Mouse (Mus musculus): ENCODE results near the gene Nr1h2.

The Nr1h2 gene

DNA sequence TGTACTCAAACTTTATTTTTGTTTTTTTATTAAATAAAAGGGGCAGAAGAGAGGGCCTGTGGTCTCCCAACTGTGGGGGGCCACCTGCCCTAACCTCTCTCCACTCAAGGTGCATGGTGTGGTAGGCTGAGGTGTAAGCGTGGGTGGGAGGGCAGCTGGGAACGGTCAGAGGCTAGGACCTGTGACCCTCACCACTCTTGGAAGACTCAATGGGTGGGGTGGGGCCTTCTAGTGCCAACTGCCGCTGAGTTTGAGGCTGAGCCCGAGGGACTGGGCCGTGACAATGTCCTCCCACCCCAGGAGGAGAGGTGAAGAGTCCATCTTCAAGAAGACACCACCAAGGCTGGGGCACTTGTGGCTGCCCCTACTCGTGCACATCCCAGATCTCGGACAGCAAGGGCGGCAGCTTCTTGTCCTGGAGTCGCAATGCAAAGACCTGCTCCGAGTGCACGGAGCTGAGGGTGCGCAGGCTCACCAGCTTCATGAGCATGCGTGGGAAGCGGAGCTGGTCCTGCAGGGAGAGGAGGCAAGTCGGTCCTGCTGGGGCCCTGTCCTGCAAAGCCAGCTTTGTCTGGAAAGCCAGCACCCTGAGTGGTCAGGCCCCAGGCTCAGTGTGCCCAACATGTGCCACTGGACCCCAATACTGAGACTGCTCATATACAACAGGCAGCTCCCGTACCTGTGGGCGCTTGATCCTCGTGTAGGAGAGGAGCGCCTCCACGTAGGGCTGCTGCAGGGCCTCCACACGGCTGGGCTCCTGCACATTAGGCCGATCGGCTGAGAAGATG, 3.9 kb downstream of the Nr1h2 start:
- DNase-seq (ENCODE audit: low spot score in 2 of 2): no peak

DNA sequence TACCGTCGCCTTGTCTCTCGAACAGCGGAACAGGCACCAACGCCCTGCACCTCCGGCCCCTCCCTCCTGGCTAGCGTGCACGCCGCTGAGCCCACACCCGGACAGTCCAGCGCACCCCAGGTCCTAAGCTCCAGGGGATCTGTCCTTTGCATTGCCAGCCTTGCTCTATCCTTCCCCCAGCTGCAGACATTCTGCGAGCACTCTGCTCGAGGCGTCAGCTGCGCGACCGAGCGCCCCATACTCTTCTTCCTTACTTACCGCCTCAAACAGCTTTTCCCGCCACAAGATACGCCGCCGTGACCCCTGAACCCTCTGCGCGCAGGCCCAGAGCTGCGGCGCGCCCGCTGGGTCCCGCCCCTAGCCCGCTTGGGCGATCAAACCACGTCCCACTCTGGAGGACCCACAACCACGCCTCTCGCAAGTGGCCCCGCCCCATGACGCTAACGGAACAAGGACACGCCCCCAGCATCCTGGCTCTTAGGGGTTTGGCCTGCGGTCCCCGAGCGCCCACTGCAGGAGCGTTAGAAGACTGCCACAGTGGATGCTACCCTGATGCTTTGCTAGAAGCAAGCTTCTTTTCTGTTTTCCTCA, 5.2 kb downstream of the Nr1h2 start, which contains the start of gene Pold1:
Gene Pold1 (minus strand): TSS at position 353 of the 591 bp plus-strand sequence.
- DNase-seq (ENCODE audit: low spot score in 2 of 2): peak; percentile 99 to 100

DNA sequence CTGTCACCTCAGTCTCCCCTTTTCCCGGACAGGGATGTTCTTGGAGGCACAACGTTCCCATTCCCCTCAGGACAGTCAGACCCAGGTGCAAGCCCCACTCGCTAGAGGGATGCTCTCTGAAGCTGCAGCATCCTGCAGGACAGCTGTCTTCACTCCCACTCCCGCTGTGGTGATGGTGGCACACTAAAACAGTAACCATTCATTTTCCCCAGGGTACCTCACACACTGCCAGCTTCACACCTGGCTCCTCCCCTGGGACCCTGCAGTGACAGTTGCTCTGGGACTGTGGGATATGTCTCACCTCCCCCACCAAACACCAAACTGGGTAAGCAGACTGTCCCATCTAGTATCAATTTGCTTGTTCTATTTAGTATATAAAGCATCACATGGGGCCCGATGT, 6.0 kb downstream of the Nr1h2 start:
- no peak for DNase-seq (ENCODE audit: low spot score in 2 of 2)

DNA sequence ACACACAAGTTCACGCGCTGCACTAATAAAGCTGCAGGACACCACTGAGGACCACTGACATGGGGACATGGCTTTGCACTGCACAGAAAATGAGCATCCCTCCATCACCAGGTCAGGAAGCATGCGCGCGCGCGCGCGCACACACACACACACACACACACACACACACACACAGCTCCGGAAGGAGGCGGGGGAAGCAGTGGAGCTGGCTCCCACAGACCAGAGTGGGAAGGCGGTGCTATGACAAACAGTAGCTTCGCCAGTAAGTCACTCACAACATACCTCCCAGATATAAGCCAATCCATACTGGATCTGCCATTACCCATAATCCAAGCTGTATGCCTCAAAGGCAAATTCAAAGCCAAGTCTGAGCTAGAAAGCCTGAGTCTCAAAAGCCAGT, 6.7 kb downstream of the Nr1h2 start:
- no peak for DNase-seq (ENCODE audit: low spot score in 2 of 2)

DNA sequence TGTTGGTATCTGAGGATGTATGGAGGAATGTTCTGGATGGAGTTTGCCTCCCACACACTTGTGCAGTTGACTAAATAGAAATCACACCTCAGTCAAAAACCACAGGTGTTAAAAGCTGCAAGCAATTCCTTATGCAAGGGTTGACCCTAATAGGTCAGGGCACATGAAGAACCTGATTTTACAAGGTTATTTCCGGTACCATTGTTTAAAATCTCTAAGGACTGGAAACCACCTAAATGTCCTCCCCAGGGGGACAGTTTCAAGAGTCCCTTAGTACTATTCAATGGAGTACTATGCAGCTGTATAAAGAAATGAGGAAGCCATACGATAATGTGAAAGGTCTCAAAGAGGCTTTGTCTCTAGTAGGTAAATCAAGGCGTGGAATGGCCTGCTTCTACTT, 7.5 kb downstream of the Nr1h2 start:
- DNase-seq (ENCODE audit: low spot score in 2 of 2): no peak

DNA sequence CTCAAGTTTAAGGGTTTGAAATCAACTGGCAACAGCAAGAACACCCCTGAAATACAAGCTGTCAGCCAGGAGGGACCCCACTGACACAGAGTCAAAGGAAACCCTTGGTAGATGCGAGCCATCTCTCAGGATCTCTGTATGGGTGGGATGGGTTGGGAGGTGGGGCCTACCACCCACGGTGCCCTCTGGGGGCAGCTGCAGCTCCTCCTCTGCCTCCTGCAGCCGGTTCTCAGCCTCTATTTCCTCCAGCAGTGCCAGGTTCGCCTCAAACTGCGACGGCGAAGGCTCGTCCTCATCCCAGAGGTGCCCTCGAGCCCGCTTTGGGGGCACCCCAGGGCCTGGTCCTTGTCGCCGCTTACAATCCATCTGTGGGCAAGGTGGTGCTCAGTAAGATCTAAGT, 10.7 kb downstream of the Nr1h2 start:
- no peak for DNase-seq (ENCODE audit: low spot score in 2 of 2)

DNA sequence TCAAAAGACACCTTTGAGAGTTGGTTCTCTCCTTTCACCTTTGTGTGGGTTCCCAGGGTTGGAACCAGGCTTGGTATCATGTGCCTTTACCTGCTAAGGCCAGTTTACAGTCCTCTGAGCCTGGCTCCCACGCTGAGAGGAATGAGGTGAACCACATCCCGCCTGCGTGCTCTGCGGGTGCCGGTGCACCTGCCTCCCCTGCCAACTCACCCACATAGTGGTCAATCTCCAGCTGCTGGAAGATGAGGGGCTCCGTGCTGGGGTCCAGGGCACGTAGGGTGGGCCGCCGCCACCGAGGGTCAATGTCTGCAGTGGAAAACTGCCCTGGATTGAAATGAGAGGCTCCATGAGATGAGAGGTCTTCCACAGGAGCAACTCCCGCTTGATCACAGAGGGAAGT, 11.2 kb downstream of the Nr1h2 start:
- DNase-seq (ENCODE audit: low spot score in 2 of 2): no peak

DNA sequence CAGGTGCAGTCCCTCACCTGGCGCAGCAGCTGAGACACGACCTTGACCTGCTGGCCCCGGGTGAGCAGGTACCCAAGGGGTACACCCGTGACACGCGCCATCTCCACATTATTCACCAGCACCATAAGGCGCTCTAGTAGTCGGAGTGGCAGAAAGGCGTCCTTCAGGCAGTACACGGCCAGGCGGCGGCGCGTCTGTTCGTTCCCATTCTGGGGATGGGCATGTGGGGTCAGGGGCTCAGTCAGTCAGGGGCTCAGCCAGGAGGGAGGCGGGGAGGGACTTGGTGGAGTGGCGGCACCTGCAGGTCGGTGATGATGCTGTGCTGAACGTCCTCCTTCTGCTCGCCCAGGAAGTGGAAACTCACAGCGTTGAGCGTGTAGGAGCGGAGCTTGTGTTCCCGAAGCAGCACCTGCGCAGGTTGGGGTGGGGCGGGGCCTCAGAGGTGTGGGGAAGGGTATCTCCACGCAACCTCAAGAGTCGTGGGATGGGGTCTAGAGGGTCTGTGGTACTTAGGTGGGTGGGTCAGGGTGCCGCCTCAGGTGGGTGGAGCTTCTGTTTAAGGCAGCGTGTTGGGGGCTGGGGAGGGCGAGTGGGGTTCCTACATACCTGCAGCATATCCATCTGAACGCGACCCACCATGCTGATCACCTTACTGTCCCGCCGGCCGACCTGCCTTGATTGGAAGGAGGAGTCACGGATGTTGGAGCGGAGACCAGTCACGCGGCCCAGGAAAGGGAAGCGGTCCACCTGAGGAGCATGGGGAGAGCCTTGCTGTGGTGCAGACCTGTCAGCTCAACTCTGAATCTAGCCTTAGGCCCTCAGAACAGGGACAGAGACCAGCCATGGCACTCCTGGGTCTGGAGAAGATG, 14.8 kb downstream of the Nr1h2 start:
- no peak for DNase-seq (ENCODE audit: low spot score in 2 of 2)

DNA sequence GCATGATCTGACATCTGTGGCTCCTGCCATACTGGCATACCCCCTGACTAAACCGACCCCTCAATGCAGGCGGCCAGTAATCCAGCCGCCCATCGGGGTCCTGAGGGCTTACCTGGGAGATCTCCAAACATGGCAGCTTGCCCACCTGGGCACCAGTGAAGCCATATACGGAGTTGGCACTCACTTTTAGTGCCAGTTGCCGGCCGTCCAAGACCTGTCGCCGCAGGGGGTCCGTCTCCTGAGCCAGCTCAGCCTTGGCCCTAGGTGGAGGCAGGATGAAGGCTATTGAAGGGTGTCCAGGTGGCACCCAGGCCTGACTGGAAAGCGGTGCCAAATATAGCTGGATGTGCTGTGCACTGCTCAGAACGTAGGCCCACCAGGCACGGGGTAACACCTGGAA, 16.3 kb downstream of the Nr1h2 start:
- no peak for DNase-seq (ENCODE audit: low spot score in 2 of 2)

DNA sequence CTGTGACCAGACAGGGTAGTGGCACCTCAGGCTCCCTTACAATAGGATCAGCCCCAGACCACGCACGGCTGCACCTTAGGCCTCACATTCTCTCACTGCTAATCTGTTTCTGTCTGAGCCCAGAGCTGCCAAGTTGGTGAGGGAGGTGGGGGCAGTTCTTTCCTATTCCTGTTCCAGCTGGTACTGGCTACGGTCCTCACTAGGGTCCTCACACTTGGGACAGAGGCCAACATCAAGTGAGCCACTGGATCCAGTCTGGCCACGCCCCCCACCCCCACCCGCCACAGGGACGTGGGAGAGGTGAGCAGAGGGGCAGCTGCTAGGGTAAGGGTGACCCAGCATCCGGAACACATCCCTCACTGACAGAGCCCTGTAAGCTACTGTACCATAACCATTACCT, 16.7 kb downstream of the Nr1h2 start:
- no peak for DNase-seq (ENCODE audit: low spot score in 2 of 2)

DNA sequence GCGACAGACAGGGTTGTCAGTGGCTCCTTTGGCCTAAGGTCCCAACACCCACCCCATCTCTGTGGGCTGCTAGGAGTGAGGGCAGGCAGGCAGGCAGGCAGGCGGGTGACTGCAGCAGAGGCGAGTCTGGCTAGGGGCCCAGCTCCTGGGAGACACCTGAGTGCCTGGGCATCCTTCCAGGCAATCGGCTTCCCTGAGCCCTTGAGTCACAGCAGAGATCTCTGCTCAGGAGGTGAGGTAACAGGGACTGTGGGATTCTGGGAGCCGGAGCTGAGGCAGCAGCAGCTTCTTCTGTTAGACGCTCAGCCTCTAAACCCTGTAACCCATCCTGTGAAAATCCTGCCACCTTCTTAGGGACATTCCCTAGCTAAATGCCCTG, 17.2 kb downstream of the Nr1h2 start:
- DNase-seq (ENCODE audit: low spot score in 2 of 2): no peak

DNA sequence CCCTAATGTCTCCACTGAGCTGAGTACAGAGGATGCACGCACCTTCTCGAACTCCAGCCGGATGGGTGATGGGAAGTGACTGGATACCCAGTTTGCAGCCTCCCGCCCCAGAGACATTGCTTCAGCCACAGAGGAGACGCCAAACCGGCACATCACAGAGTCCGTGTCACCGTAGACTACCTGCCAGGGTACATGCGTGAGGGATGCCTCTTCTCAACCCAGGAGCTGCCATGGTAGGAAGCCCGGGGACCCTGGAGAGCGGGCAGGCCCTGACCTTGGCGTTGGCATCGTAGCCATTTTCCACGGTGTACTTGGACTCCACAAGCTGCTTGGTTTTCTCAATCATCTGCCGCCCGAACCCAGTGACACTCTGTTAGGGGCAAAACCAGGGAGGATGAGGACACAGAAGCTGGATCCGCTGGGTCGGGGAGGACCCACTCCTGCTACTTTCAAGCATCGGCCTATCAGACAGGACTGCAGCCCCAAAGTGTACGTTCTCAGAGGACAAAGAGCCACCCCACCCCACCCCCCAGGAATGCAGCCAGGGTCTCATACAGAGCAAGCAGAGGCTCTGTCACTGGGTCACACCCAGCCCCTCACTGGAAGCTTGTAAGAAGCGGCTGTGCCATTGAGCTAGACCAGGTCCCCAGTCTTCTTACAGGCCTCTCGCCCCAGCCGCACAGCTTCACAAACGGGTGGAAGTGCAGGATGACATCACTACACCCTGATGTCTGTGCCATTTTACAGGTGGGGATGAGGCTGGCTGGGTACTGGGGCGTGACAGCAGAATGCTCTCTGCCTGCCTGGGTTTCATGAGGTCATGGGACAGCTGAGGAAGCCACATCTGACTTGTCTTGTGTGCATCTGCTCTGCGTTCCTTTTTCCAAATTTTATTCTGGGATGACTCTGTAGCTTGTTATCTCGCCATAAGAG, 17.8 kb downstream of the Nr1h2 start:
- no peak for DNase-seq (ENCODE audit: low spot score in 2 of 2)

DNA sequence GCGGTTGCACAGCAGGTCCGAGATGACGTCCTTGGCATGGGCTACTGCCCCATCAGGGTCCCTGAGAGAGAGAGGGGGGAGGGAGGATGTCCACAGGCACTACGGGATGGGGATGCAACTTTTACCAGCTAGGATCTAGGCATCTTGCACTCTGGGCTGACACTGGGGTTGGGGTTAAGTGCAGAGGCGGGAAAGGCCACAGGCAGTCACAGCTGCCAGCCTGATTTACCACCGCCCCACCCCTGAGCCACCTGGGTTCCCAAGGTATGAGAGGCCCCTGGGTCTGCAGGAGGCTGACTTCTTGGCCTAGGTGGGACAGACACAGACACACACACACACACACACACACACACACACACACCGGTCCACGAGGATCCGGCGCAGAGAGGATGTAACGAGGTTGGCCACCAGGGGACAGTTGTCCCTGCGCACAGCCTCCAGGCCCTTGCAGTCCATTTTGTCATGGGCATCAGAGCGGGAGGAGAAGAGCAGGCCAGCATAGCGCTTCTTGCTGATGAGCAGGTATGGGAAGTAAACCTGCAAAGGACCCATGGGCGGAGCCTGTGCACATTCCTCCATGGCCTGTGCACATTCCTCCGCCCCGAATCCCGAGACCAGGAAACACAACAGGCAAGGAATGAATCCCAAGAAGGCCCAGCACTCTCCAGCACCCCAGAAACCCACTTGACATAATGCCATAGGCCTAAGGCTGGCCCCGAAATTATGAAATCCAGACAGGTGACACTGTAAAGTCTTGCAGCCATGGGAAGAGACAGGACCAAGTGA, 18.9 kb downstream of the Nr1h2 start:
- no peak for DNase-seq (ENCODE audit: low spot score in 2 of 2)

DNA sequence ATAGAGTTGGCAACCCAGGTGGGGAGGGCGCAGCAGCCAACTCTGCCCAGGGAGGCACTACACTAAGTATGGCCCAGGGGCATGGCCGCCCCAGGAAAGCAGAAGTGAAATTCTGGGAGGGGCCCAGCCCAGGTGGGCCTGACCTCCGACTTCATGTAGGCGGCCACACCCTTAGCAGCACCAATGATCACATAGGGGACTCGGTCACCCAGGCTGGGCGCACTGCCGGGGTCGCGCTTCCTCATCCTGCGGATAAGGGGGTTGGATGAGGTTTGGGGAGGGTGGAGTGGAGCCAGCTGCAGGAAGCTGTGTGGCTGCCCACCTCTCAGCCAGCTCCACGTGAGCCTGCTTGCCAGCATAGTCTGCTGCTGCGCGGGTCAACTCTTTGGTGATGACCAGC, 19.5 kb downstream of the Nr1h2 start:
- DNase-seq (ENCODE audit: low spot score in 2 of 2): no peak

DNA sequence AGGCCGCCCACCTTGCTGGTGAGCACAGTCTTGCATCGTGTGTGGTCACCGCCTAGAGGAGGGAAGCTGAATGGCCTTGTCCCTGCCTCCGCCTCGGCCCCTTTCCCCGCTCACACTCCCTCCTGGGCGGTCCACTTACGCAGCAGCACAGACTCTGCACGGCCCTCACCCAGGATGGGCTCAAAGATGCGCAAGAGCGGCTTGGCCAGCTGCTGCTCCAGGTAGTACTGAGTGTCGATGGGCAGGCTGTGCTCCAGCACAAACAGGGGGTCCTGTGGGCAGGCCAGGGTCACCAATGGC, 20.1 kb downstream of the Nr1h2 start:
- no peak for DNase-seq (ENCODE audit: low spot score in 2 of 2)

DNA sequence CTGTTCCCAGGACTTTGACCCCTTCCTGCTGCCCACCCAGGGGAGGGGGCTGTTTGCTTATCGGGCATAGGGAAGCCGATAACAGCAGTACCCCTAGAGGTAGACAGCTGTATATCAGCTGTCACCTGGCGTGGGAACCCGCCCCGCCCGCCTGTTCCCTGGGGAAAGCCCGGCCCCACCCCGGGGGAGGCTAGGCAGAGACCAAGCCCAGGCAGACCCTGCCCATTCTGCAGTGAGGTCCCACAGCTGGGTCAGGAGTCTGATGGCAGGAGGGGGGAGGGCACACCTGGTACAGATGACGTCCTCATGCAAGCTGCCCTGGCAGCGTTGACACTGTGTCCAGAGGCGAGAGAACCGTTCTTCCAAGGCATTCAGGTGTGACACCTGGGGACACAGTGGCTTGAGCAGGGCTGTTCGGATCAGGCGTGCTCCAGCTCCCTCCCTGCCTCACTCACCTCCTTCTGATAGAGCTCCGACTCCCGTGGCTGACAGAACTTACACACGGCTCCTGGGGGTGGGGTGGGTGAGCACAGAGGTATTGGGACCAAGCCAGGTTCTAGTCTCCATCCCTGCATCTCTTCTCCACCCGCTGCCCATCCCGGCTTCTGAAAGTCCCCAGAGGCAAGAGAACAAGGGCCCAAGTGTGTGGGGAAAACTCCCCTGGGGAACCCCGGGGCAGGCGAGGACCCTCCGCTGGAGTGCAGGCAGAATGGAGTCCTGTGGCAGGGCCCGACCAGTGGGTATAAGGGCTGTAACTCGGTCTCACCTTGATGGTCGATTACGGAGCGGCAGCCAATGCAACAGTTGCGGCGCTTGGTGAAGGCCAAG, 20.6 kb downstream of the Nr1h2 start:
- DNase-seq (ENCODE audit: low spot score in 2 of 2): no peak

DNA sequence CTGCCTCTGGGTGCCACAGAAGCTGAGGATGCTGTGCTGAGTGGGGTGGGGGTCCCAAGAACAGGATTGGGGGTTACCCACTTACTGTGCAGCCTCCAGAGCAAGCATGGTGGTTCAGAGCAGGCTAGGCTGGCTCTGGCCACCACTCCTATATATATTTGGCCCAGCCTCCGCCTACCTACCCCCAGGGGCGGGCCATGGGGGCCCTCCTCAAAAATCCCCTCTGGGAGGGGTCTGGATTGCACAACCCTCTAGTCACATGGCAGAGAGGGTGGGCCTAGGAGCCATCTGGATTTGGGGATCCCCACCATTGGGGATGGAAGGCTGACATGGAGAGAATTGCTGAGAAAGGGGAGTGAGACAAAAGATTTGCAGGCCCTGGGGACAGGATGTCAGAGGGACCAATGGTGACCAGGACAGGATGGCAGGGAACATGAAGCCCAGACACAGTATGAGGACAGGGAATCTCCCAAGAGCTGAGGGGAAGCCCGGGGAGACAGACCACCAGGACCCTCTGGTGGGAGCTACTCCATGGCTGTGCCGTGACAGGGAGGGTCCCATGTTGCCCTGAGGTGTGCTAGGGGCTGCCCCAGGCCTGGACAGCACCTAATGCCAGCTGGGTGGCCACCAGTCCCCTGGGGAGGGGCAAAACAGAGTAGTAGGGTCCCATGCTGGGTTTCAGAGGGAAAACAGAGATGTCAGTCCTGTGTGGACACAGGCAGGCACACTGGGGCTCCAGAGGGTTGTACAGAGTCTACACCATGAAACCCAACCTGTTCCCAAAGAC, 21.6 kb downstream of the Nr1h2 start, which contains the start of gene Spib:
Gene Spib (minus strand): TSS at position 126 of the 787 bp plus-strand sequence.
- DNase-seq (ENCODE audit: low spot score in 2 of 2): no peak

DNA sequence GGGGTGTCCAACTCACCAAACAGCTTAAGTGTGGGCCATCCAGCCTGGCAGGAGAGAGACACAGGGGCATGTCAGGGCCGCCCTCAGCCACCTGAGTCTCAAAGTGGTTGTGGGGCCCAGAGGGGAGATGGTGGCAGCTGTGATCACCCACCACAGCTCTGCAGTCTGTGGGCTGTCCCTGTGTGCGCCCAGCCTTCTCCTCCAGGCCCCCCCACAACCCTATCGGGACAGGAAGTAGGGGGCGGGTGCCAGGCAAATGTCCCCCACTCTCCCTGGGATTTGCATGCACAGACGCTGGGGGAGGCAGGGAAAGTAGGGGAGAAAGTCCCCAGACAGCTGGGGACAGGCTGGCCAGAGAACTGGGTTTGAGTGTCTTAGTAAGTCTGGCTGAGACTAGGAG, 22.5 kb downstream of the Nr1h2 start:
- no peak for DNase-seq (ENCODE audit: low spot score in 2 of 2)

DNA sequence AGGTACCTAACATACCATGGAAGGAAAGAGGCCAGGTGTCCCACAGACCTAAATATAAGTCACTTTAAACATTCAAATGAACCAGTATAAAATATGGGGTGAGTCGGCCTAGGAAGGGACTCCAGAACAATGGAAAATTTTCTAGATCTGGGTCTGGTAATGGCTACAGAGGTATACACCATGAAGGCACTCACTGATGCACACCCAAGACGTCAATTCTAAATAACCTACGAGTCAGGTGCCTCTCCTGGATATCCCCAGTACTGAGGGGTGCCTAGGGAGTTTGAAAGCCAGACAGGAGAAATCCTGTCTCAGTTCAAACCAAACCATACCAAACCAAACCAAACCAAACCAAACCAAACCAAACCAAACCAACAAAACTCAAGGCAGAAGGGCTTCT, 23.2 kb downstream of the Nr1h2 start:
- DNase-seq (ENCODE audit: low spot score in 2 of 2): no peak
